Mouse (Mus musculus): ENCODE measurements around the gene Myo10. TPM values are rescaled to one million over a fixed set of nuclear protein-coding genes. Genes with fewer than 3 reads are reported as not detected.

Gene Myo10
- total RNA-seq, 2 experiments from 2014 or later = 79.9 to 80.3 TPM

DNA sequence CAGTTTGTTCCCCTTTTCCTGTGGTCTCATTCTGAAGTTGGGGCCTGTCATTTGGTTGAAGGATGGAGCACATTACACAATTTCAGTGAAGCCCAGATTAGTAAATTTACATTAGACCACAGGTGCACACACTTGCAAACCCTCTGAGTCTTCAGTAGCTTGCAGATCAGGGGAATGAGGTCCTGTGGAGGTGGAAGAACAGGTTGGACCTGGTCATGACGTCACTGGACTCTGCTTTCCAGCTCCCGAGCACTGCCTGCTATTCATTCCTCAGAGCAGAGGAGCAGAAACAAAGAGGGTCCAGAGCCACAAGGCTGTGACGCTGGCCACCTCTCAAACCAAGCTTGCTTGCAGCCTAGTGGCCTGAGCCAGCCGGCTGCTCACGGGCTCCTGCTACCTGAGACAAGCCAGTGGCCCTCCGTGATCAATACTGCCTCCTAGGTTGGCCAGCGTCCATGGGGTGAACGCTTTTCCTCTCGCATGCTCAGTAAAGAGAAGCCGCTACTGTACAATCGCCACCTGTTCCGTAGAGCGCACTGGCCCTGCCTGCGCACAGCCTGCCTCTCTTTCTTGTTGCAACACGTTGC, 136.3 kb downstream of the Myo10 start:
- DNase-seq (ENCODE audit: low spot score in 2 of 2) = no peak

DNA sequence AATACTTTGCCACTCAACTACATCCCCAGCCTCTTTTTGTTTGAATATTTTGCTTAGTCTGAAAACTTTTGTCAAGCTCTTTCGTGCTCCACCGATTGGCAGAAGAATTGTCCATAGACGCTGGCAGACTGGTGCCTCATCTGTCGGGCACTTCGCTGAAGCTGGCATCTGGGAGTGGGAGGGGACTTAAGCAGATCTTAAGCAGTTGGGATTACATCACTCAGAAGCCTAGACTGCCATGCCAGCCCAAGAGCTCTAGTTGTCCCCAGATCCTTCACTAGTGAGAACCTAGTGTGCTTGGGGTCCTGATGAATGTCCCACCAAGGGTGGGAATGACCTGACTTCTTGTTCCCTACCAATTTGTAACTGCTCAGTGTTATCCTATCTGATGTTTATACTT, 138.0 kb downstream of the Myo10 start:
- no peak for DNase-seq (ENCODE audit: low spot score in 2 of 2)

- DNase-seq (ENCODE audit: low spot score in 2 of 2) = no peak
Measured at GRCm38 (mm10) chr15:25761049-25761448, 138.7 kb downstream of the Myo10 start.

- DNase-seq (ENCODE audit: low spot score in 2 of 2) = peak in 1 of 2 experiments; percentile 30
Measured at GRCm38 (mm10) chr15:25761800-25762211, 139.5 kb downstream of the Myo10 start.

DNA sequence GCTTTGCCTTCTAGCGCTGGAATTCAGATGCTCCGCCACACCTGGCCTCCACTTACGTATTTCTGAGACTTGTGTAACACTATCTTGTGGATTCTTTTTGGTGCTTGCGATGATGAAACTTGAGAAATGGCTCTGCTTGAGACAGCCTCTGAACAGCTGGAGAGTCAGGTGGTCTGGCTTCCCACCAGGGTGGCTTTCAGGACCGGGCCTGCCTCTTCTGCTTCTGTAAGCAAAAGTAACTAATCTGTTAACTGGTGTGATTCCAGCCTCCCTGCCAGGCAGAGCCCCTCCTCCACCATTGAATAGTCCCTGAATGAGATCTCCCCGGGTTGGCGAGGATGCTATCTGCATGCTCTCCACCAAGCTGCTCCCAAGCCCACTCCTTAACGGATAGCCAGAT, 140.0 kb downstream of the Myo10 start:
- no peak for DNase-seq (ENCODE audit: low spot score in 2 of 2)

- DNase-seq (ENCODE audit: low spot score in 2 of 2) = no peak
Measured at GRCm38 (mm10) chr15:25763106-25763505, 140.8 kb downstream of the Myo10 start.

DNA sequence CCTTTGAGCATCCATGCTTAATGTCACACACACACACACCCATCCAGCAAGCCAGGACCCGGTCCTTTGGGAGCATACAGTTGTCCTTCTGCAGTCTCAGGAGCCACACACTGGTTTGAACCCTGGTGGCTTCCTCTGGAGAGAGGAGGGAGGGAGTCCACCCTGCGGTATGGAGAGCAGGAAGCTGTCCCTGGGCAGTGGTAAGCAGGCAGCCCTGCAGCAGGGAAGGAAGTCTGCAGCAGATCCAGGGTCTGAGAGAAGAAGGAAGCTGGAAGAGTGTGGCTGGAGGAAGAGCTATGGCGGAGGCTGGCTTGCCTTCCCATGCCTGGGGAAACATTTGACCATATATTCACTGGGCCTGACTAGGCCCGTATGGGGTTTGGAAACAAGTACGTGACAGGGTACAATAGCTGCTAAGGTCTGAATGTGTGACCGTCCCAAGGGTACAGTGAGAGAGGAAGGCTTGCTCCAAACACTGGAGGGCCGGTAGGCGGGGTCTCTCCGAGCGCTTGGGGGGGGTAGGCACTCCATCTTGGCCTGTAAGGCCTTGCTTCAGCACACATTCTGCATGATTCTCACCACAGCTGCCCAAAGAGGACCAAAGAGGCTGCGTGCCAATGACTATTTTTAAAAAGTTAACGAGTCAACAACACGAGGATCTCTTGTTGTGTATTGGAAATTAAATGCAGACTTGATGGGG, 142.5 kb downstream of the Myo10 start:
- DNase-seq (ENCODE audit: low spot score in 2 of 2) = no peak

GRCm38 (mm10) chr15:25767777-25768176, 145.5 kb downstream of the Myo10 start:
- no peak for DNase-seq (ENCODE audit: low spot score in 2 of 2)

DNA sequence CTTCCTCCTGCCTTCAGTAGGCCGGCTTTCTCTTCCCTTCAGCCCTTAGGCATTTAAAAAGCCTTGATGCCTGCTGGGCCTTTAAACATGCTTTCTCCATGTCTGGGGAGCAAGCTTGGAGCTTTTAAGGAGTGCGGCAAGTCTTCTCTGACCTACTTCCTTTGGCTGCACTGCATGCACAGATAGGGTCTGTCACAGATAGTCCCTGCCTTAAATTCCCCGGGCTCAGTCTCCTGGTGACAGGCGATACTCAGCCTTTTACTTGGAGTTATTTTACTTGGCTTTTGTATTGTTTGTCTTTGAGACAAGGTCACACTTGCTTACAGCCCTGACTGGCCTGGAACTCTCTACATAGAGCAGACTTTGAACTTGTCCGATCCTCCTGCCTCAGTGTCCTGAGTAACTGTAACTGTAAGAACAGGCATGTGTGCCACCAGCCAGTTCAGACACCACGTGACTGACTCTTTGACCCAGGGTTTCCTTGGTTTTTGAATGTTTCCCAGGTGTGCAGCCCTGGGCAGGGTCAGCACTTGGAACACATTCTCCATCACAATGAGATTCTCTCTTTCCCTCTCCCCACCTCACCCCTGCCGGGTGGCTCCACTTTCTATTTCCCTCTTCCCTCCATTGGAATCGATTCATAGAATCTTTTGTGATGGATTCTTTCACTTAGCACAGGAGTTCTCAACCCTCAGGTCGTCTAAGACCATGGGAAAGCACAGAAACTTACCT, 147.4 kb downstream of the Myo10 start:
- DNase-seq (ENCODE audit: low spot score in 2 of 2) = no peak

GRCm38 (mm10) chr15:25771782-25772181, 149.5 kb downstream of the Myo10 start:
- DNase-seq (ENCODE audit: low spot score in 2 of 2) = no peak

GRCm38 (mm10) chr15:25773711-25774513, 151.6 kb downstream of the Myo10 start:
- DNase-seq (ENCODE audit: low spot score in 2 of 2) = peak; percentile 23 to 30

GRCm38 (mm10) chr15:25778937-25779336, 156.6 kb downstream of the Myo10 start:
- DNase-seq (ENCODE audit: low spot score in 2 of 2) = no peak

GRCm38 (mm10) chr15:25779522-25780191, 157.3 kb downstream of the Myo10 start:
- no peak for DNase-seq (ENCODE audit: low spot score in 2 of 2)

GRCm38 (mm10) chr15:25781053-25781452, 158.7 kb downstream of the Myo10 start:
- no peak for DNase-seq (ENCODE audit: low spot score in 2 of 2)

GRCm38 (mm10) chr15:25785456-25786390, 163.4 kb downstream of the Myo10 start:
- no peak for DNase-seq (ENCODE audit: low spot score in 2 of 2)

GRCm38 (mm10) chr15:25787406-25787805, 165.1 kb downstream of the Myo10 start:
- no peak for DNase-seq (ENCODE audit: low spot score in 2 of 2)

DNA sequence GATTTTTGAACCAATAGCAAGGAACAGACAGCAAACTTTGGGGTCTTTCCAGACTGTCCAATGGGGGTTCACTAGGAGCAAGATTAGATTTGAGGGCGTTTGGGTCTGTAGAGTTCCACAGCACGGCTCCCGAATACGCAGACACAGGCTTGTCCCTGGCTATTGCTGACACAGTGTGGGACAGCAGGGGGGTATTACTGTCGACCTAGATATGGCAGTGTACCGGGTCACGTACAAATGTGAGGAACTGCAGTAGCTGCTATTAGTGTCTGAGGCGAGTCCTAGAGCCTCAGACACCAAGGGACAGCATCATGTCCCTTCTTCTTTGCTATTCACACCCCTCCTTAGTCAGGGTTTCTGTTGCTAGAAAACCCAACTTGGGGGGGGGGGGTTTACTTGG, 165.6 kb downstream of the Myo10 start:
- no peak for DNase-seq (ENCODE audit: low spot score in 2 of 2)

GRCm38 (mm10) chr15:25788565-25788964, 166.2 kb downstream of the Myo10 start:
- DNase-seq (ENCODE audit: low spot score in 2 of 2) = no peak

DNA sequence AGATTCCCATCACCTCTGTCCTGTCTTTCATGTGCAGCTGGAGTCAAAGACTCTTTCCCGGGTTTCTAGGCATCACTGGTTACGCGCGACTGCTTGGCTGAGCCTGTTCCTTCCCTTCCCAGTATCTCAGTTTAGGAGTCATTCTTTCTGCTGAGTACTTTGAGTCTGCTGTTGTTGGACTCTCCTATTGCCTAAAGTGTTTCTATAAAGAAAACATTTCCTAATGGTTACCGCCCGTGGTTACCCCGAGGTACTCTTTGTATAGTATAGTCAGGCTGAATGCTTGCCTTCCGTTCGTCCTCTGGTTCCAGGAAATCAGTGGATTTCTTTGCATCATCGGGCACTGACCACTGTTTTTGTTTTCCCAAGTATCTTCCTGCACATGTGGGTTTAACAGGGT, 166.9 kb downstream of the Myo10 start:
- DNase-seq (ENCODE audit: low spot score in 2 of 2) = no peak
